Mouse (Mus musculus) cerebellum, adult (tissue): ENCODE results near the gene Acp6.
"Not testable (repeated sequence)": the region's sequence is repeated elsewhere in the genome, so short reads cannot be mapped to it uniquely, and the experiment has no call there.

Experiments
- ATAC-seq: cut with Nextera tagmentation; 2 replicates; pipeline ENCODE4 v1.9.2; 2017; ENCODE audit warnings: mild to moderate bottlenecking, moderate library complexity, mixed read lengths; ENCODE audit not compliant: insufficient number of reproducible peaks, low FRiP score, low TSS enrichment

The Acp6 gene

DNA sequence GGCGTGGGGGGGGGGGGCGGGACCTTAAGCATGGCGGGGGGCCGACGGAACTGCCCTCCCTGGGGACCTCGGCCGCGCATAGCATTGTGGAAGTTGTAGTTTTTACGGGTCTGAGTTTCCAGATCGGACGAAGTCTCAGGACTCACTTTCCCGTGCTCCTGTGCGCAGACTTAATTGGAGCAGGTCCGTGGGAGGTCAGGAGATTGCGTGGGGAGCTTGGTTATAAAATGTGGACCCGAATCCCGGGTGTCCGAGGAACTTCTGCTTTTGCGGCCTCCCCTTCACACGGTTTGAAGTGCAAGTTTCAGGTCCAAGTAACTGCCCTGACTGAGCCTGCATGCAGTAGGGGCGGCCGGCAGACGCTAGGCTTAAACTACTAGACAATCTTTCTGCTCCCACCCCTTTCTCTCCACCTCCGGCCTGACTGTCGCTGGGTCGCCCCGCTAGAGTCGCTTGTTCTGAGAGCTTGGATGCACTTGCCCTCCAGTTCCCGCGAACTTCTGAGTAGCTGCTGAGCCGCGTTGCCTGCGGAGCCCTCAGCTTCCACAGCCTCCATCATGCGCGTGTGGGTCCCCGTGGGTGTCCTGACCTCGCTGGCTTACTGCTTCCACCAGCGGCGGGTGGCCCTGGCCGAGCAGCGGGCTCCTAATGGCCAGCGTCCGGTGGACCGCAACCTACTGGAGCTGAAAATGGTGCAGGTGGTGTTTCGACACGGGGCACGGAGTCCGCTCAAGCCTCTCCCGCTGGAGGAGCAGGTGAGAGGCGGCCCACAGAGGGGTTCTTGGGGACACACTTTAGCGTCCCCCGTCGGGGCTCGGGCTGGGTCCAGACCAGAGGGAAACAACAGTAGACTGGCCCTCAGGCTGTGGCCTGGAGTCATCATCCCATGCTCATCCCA is at the start of gene Acp6:
Gene Acp6, plus strand, starts transcription at position 167 of the 898 bp plus-strand sequence.
- peak; percentile 93 for ATAC-seq

DNA sequence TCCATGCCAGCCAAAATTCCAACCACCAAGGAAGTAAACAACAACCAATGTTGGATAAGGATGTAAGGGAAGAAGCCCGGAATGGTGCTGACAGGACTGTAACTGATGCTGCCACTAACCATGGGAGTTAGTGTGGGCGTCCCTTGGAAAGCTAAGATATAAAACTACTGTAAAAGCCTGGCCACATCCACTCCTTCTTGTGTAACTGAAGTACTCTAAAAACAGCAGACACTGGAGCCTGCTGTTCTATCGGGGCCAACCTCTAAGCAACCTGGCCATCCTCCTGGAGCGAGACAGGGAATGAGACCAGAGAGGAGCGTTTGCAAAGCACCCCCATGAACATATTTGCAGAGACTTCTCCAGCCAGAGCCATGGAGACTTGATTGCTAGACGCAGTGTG is 41.1 kb upstream of the Acp6 start:
- ATAC-seq, result no peak

DNA sequence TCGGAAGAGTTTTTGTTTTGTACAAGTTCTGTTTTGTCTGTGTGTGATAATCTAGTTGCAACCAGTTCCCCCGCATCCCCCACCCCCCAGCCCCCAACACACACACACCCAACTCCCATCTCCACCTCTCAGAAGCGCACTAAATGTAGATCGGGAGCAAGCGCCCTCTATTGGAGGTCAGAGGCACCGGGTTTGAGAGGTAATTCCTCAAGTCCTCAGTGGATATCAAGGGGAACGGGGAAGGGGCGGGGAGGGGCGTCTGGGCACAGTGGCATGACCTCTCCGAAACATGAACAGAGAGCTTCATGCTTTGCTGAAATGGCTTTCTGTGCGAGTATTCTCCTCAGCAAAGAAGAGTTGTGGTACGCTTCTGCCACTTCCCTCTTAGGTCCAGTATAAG is 40.3 kb upstream of the Acp6 start:
- no peak for ATAC-seq

DNA sequence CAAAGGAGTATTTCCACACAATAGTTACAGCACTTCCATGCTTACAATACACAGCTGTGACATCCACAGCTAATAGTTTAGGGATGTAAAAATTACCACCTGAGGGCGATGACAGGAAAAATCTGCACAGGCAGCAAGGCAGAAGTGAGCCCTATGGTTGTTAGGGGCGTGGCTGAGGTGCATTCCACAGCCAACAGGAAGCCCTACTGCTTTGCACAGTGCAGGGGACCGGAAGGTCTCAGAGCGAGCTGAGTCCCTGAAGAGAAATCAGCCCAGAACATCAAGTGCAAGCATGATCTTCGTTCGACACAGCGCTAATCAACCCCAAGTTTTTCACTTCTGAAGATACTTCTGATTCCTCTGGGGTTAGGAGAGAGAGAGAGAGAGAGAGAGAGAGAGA is 34.4 kb upstream of the Acp6 start:
- ATAC-seq, result no peak

DNA sequence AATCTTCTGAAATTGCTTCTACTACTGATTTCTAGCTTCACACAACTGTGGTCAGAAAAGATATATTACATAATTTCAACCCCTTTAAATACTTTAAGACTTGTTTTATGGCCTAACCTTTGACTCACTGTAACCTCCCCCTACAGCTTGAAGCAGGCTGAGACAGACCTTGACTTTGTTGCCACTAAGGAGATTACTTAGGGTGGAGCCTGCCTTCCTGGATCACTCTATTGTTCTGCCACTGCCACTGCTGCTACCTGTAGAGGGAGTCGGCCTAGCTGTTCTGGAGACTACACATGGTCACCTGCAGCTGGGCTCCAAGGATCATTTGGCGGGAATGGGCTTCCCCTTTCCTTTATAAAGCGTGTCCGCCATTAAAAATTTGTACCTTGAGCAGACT is 29.2 kb upstream of the Acp6 start:
- no peak for ATAC-seq

DNA sequence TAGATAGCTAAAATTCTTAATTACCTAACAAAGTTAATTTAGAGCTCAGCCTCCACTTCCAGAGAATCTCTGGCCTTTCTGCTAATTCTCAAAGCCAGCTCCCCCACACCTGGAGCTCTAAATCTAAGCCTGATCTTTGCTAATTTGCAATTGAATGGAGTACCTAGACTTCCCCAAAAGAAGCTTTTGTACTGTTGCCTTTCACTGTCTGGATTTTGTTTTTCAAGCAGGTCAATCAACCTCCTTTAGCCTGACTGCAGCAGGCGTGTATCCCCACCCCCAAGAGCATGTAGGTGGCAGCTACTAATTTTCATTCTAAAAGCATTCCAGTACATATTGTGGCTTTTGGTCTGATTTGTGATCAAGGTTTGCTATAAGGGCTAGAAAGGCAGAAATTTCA is 20.9 kb upstream of the Acp6 start:
- not testable (repeated sequence) for ATAC-seq

DNA sequence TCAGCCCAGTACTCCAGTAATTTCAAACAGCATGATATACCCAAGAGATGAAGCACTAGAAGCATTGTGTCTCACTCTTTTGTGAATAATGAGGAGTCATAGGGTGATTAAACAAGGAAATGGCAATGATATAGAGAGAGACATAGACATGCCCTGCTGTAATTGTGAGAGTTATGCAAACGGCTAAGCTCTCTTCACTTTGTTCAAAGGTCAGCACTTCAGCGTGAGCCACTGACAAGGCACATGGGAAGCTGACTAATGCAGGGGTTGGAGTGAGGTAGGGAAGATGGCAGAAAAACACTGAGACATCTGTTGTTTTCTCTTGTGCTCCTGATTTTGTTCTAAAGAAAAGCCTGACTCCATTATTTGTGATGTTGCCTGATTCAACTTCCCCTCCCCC is 7.5 kb upstream of the Acp6 start:
- ATAC-seq, result no peak

GRCm38 (mm10) chr3:97156431-97156830 is 2.1 kb upstream of the Acp6 start:
- no peak for ATAC-seq

- ATAC-seq, result no peak
Observed at GRCm38 (mm10) chr3:97157308-97157707, 1.3 kb upstream of the Acp6 start.

DNA sequence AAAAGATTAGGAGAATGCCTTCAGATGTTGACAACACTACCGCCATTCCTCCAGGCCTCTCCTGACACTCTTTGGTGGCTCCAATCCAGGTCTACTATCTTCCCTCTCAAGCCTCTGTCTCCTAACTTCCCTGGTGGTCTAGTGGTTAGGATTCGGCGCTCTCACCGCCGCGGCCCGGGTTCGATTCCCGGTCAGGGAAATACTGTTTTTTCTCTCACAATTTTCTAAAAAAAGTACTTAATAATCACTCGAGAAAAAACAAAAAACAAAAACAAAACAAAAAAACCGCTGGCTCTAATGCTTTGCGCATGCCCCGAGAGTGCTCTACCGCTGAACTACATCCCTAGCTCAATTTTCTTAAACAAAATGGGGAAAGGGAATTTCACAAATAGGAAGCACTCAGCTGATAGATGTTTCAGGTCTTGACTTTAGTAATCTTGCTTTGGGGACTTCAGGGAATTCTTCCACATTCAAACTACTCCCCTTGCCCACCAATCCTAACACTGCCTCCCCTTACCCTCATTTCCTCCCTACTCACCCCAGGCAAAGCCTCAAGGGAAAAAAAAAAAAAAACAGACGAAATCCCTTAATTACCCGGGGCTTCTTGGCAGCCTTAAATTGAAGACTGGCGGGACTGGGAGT is 498 bp upstream of the Acp6 start:
- ATAC-seq, result no peak; the same call in 1 of the 2 replicates

GRCm38 (mm10) chr3:97159509-97159850 is 903 bp downstream of the Acp6 start:
- no peak for ATAC-seq

GRCm38 (mm10) chr3:97159986-97160385 is 1.4 kb downstream of the Acp6 start:
- ATAC-seq, result no peak

DNA sequence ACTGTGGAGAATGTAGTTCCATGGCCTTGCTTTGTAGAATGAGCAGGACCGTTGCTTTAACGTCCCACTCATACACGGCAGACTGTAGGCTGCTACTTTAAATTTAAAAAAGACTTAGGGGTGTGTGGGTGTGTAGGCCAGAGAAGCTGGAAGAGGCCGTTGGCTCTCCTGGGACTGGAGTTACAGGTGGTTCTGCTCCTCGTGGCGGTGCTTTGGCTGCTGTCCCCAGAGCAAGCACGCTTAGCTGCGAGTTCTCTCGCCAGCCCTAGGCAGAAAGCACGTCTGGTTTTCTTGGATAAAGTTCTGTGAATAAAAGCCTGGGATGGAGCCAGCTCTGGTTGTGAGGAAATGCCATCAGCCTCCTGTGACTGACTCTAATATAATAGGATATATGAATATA is 2.3 kb downstream of the Acp6 start:
- ATAC-seq, result no peak

DNA sequence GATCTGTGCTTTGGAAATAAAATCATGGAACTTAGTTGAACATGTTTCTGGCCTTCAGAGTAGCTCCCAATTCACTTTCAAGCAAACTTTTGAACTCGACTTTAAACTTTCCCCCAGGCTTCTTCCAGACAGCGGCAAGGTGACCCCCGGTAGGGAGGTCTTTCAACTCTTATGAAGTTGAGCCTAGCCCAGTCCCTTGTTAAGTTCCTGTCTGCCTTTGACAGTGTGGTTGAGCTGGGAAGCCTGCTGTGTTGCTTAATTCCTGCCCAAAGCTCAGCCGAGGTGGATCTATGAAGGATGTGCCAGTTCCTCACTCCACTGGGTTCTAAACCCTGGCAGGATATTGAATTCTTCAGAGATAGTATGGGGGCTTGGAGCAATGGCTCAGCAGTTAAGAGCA is 3.2 kb downstream of the Acp6 start:
- no peak for ATAC-seq

GRCm38 (mm10) chr3:97164477-97164876 is 5.9 kb downstream of the Acp6 start:
- no peak for ATAC-seq

GRCm38 (mm10) chr3:97167126-97167525 is 8.5 kb downstream of the Acp6 start:
- ATAC-seq, result no peak

GRCm38 (mm10) chr3:97171531-97171930 is 13.0 kb downstream of the Acp6 start:
- ATAC-seq, result no peak

DNA sequence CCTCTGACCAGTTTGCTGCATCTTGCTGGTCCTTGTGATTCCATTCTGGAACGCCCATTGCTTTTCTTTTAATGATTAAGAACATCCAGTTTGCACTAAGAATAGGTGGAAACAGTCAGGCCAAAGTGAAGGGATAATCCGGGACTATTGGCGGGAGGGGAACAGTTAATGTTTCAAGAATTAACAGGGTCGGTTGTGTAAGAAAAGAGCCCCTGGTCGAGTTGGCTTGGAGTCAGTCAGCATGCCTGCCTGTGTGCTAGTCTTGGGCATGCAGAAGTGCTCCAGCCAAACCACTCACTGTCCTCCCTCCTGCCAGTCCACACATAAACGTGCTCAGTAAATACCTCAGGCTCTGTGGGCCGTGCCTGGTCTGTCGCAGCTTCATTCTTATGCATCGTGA is 13.7 kb downstream of the Acp6 start:
- ATAC-seq, result no peak

GRCm38 (mm10) chr3:97172632-97173031 is 14.1 kb downstream of the Acp6 start:
- ATAC-seq, result no peak

GRCm38 (mm10) chr3:97178885-97179284 is 20.3 kb downstream of the Acp6 start:
- no peak for ATAC-seq

DNA sequence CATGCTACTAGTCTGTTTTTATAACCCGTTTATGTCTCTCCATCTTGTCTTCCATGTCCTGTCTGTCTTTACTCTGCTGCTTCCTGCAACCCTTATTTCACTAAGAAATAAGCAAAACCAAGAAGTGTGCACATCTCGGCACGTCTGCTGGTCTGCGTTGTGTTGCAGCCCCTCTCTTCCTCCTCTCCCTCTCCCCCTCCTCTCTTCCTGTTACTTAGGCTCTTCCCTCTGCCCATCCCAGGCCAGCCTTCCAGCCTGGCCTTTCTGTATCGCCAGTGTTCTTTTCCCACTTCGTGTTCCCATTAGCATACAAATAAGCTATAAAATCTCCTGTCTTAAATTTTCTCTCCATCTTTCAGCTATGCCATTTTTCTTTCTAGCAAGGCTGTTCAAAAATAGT is 21.9 kb downstream of the Acp6 start:
- ATAC-seq, result no peak

GRCm38 (mm10) chr3:97183810-97184209 is 25.2 kb downstream of the Acp6 start:
- no peak for ATAC-seq
